Mouse (Mus musculus): ENCODE measurements around the gene Myh8. TPM values are rescaled to one million over a fixed set of nuclear protein-coding genes. Genes with fewer than 3 reads are reported as not detected.

Gene Myh8
- not detected in 4 replicates for total RNA-seq (2023; ENCODE audit: inconsistent age)

GRCm38 (mm10) chr11:67276601-67277174 lies at the start of gene Myh8:
TSS of gene Myh8 (plus strand) at chr11:67277124.

DNA sequence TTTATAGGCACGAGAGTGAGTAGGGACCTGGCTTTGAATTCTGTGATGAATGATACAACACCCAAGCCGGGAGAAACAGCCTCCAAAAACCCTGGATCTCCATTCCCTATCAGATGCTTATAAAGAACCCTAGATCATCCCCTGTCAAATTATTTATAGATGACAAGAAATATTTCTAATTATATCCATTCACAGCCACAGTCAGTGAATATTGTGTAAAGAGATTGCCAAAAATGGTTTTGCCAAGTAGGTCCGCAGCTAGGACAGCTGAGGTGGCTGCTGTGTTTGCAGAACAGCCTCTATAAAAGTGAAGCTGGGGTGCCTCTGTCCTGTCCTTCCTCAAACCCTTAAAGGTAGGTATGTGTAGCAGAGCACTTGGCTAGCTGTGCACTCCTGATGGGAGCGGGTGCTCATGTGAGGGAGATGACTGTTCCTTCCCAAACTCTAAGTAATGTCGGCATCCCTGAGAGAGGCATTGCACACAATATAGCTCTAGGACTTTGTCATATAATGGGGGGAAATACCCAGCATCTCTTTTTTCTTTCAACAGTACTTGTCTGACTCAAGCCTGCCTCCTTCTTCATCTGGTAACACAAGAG lies 39.3 kb upstream of the Myh8 start, which contains the start of gene Myh4:
TSS of gene Myh4 (plus strand) at position 549 of the 599 bp plus-strand sequence.

DNA sequence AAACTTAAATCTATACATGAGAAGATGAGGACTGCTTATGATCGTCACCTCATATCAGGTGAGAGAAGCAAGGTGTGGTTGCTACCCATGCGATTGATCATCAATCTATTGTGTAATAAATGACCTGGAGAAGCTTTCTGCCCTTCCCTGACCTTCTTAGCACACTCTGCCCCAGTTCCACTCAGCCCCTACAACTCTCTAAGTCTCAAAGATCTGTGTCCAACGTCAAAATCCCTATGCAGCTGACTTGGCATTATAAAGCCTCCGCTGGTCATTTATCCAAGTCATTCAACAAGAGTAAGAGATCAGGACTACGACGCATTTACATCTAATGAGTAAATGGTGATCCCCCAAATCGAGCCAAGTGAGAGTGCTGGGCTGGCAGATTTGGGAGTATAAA lies 44.4 kb downstream of the Myh8 start, which contains the start of gene Myh13:
TSS of gene Myh13 (plus strand) at position 301 of the 400 bp plus-strand sequence.

Other genes with a start within 250 kb of the Myh8 start
- 29.2 to 40.2 TPM (median 30.7 TPM) in 4 replicates for gene Adprm, start 224.5 kb upstream of the Myh8 start, total RNA-seq (2023; ENCODE audit: inconsistent age)
- 9.1 to 13.3 TPM (median 10.6 TPM) in 4 replicates for gene Sco1, start 224.5 kb upstream of the Myh8 start, total RNA-seq (2023; ENCODE audit: inconsistent age)
- gene Myh3, start 198.8 kb upstream of the Myh8 start, total RNA-seq (2023; ENCODE audit: inconsistent age) = not detected in 4 replicates
- not detected in 4 replicates for gene Myh2, start 106.1 kb upstream of the Myh8 start, total RNA-seq (2023; ENCODE audit: inconsistent age)
- gene Myh1, start 77.1 kb upstream of the Myh8 start, total RNA-seq (2023; ENCODE audit: inconsistent age) = not detected in 4 replicates
- gene Myh4, start 39.1 kb upstream of the Myh8 start, total RNA-seq (2023; ENCODE audit: inconsistent age) = not detected in 4 replicates
- 0.10 TPM in 1 of 4 replicates, not detected in the others for gene Myh13, start 44.5 kb downstream of the Myh8 start, total RNA-seq (2023; ENCODE audit: inconsistent age)
- 1.5 to 7.0 TPM (median 4.1 TPM) in 4 replicates for gene Gas7, start 178.3 kb downstream of the Myh8 start, total RNA-seq (2023; ENCODE audit: inconsistent age)

Data from B cell, adult (primary cell).